Mouse (Mus musculus) stomach, embryonic 16.5 days (tissue): Measurements from ENCODE around the gene Zfp970. TPM values are rescaled to one million over a fixed set of nuclear protein-coding genes. Genes with fewer than 3 reads are reported as not detected.

Experiments used
- polyA plus RNA-seq: library from polyadenylated mRNA; unstranded; fragments of >200 nt; fragmentation: Nextera tagmentation; extraction: Ambion mirVana; gene quantifications from 2 replicates; pipeline ENCODE4 v1.2.1, GENCODE M21; 2015

Gene Zfp970
- polyA plus RNA-seq, 1 experiment from 2014 or later = 18.5 TPM

Other genes with a start within 250 kb of the Zfp970 start
- gene Gm14409, start 197.7 kb upstream of the Zfp970 start, polyA plus RNA-seq = not detected in 2 replicates
- gene Gm14412, start 140.4 kb upstream of the Zfp970 start, polyA plus RNA-seq = 0.29 and 0.39 TPM in 2 replicates
- 8.7 and 9.3 TPM in 2 replicates for gene Gm14418, start 66.4 kb upstream of the Zfp970 start, polyA plus RNA-seq
- gene Gm14403, start 33.5 kb downstream of the Zfp970 start, polyA plus RNA-seq = 7.1 and 7.8 TPM in 2 replicates
- gene Gm14406, start 113.5 kb downstream of the Zfp970 start, polyA plus RNA-seq = not detected in 2 replicates